Mouse (Mus musculus): Measurements from ENCODE around the gene Sp100. TPM values are rescaled to one million over a fixed set of nuclear protein-coding genes. Genes with fewer than 3 reads are reported as not detected.
"Not testable (repeated sequence)": the region's sequence is repeated elsewhere in the genome, so short reads cannot be mapped to it uniquely, and the experiment has no call there.

Sp100 gene
- 1 to 10 TPM; 1.4 to 3.3 TPM for total RNA-seq (2021)

DNA sequence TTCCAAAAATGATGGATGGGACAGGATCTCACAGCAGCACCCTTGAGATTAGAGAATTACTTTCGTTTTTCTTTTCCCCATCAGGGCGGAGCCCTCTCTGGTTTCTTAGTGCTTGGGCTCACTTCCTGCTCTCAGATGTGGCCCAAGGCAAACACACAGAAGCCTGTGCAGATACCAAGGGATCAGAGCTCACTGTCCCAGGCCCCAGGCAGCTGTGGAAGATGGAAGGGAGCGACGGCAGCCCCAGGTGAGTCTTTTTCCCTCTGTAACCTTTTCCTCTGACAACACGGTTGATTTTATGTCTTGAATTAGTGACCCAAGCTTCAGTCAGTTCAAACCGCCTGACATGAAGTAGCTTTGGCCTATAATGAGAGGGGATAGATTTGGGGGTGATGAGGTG, at the start of gene Sp100:
Gene Sp100, plus strand, starts transcription at position 108 of the 400 bp plus-strand sequence.
- DNase-seq (ENCODE audit: low spot score in 2 of 2); intact Hi-C loops (cut with DNase I): not testable (repeated sequence)

- DNase-seq (ENCODE audit: low spot score in 2 of 2); intact Hi-C loops (cut with DNase I): not testable (repeated sequence)
Measured at GRCm38 (mm10) chr1:85600078-85600477, 49.7 kb upstream of the Sp100 start, which contains the start of gene Sp140. Gene Sp140 (plus strand): TSS chr1:85600378.

GRCm38 (mm10) chr1:85600794-85601193, 49.0 kb upstream of the Sp100 start:
- intact Hi-C loops (cut with DNase I); DNase-seq (ENCODE audit: low spot score in 2 of 2): not testable (repeated sequence)

- DNase-seq (ENCODE audit: low spot score in 2 of 2); intact Hi-C loops (cut with DNase I): not testable (repeated sequence)
Measured at GRCm38 (mm10) chr1:85604341-85604740, 45.4 kb upstream of the Sp100 start.

DNA sequence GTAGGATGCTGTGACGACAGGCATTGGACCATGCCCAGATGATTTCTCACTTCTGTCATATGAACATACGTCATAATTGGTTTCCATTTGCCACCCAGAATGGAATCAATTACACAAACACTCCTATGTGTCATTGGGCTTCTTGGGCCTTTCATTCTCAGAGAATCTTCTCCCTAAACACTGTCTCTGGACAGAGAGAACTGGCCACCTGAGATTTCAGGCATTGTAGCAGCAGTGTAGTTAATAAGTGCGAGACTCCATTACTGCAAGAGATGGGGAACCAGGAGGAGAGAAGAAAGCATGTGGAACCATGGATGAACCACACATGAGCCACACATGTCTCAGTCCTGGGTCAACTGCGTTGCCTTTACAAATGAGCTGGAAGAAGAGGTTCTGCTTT, 41.4 kb upstream of the Sp100 start:
- intact Hi-C loops (cut with DNase I); DNase-seq (ENCODE audit: low spot score in 2 of 2): not testable (repeated sequence)

GRCm38 (mm10) chr1:85610581-85610980, 39.2 kb upstream of the Sp100 start:
- DNase-seq (ENCODE audit: low spot score in 2 of 2); intact Hi-C loops (cut with DNase I): not testable (repeated sequence)

DNA sequence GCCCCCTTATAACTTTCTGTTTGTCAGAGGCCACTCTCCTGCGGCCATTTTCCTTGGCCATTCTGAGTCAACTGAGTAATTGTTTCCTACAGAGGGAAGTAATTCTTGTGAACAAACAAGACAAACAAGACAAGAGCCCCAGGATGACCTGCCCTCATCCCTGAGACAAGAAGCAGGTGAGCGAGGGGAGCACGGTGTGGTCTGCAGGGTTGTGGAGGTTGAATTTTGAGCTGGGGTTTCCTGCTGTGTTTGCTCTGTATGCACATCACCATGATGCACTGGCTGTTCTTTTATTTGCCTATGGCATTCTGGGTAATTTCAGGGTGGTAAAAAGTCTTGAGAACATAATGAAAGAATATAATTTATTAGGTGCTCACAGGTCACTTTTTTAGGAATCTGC, 34.7 kb upstream of the Sp100 start:
- intact Hi-C loops (cut with DNase I); DNase-seq (ENCODE audit: low spot score in 2 of 2): not testable (repeated sequence)

DNA sequence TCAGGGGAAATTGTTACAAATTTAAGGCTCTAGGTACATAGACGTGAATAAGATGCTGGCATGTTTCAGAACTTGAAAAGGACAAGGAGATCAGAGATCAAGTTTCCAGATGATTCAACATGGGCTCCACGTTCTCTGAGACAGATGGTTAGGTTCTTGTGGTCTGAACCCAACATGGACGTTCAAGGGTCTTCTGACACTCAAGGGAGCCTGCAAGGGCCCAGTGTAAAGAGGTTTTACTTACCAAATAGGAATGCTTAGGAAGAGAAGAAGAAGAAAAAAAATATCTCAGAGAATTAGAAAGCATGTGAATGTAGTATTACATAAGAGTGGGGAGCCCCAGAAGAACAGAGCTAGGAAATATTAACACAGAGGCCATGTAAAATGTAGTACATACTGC, 34.0 kb upstream of the Sp100 start:
- DNase-seq (ENCODE audit: low spot score in 2 of 2); intact Hi-C loops (cut with DNase I): not testable (repeated sequence)

DNA sequence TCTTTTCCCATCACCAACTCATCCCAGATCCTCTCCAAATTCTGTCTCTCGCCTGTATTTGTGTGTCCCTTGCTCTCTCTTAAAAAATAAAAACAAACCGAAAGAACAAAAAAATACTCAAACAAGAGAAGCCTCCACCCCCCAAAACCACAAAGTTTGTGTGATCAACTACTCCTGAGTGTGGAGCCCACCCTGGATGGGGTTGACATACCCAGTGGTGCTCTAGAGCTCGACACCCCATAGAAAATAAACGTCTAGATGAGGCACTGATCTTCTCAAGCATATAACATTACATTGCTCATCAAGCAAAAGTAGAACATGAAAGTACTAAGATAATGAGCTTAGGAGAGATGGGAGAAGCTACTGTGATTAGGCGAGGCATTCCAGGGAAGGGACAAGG, 32.6 kb upstream of the Sp100 start:
- DNase-seq (ENCODE audit: low spot score in 2 of 2); intact Hi-C loops (cut with DNase I): not testable (repeated sequence)

- intact Hi-C loops (cut with DNase I); DNase-seq (ENCODE audit: low spot score in 2 of 2): not testable (repeated sequence)
Measured at GRCm38 (mm10) chr1:85618689-85619088, 31.1 kb upstream of the Sp100 start.

GRCm38 (mm10) chr1:85636936-85637335, 12.9 kb upstream of the Sp100 start:
- DNase-seq (ENCODE audit: low spot score in 2 of 2); intact Hi-C loops (cut with DNase I): not testable (repeated sequence)

GRCm38 (mm10) chr1:85638144-85638543, 11.6 kb upstream of the Sp100 start:
- intact Hi-C loops (cut with DNase I); DNase-seq (ENCODE audit: low spot score in 2 of 2): not testable (repeated sequence)

- intact Hi-C loops (cut with DNase I); DNase-seq (ENCODE audit: low spot score in 2 of 2): not testable (repeated sequence)
Measured at GRCm38 (mm10) chr1:85650524-85650923, 736 bp downstream of the Sp100 start.

GRCm38 (mm10) chr1:85651770-85652275, 2.0 kb downstream of the Sp100 start:
- DNase-seq (ENCODE audit: low spot score in 2 of 2); intact Hi-C loops (cut with DNase I): not testable (repeated sequence)

- intact Hi-C loops (cut with DNase I); DNase-seq (ENCODE audit: low spot score in 2 of 2): not testable (repeated sequence)
Measured at GRCm38 (mm10) chr1:85657211-85657610, 7.4 kb downstream of the Sp100 start.

- DNase-seq (ENCODE audit: low spot score in 2 of 2): no peak
- intact Hi-C loops (cut with DNase I): no loop called here
Measured at GRCm38 (mm10) chr1:85664266-85664665, 14.5 kb downstream of the Sp100 start.

DNA sequence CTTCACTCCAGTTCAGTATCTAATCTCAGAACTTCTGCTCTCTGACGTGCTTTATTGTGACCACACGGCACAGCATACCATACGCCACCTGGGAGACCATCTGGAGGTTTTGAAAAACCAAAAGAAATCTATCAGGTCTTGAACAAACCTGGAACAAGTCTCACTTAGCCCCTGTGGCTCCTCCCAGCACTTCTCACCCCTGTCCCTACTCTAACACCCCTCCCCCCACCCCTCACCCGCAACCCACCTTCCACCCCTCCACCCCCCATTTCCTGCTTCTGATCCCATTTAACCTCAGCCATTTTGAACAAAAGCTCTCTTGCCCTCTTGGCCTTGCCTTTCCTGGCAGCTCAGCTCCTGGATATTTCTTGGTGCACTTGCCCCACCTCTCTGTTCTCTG, 30.4 kb downstream of the Sp100 start:
- DNase-seq (ENCODE audit: low spot score in 2 of 2): no peak
- intact Hi-C loops (cut with DNase I): no loop called here

DNA sequence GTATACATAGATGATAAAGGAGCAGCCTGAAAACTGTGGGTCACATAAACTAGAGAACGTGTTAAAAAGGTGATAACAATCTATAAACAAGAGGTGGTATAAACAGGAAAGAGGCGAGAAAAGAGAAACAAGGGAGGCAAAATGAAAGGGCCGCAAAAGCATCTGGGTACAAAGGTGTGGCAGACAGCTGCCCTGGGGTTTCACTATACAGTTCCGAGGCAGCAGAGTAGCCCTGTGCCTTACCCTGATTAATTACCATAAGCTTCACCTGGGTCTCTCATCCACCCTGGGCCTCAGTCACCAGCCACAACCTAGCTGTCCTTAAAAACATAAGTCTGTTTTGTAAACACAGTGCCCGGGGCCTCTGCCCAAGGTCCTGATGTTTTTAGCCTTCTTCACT, 36.9 kb downstream of the Sp100 start:
- DNase-seq (ENCODE audit: low spot score in 2 of 2): no peak
- intact Hi-C loops (cut with DNase I): no loop called here

GRCm38 (mm10) chr1:85687346-85687745, 37.6 kb downstream of the Sp100 start:
- intact Hi-C loops (cut with DNase I): no loop called here
- DNase-seq (ENCODE audit: low spot score in 2 of 2): no peak

GRCm38 (mm10) chr1:85690544-85690943, 40.8 kb downstream of the Sp100 start:
- no peak for DNase-seq (ENCODE audit: low spot score in 2 of 2)
- intact Hi-C loops (cut with DNase I): no loop called here

GRCm38 (mm10) chr1:85692281-85692680, 42.5 kb downstream of the Sp100 start:
- intact Hi-C loops (cut with DNase I): no loop called here
- DNase-seq (ENCODE audit: low spot score in 2 of 2): no peak

DNA sequence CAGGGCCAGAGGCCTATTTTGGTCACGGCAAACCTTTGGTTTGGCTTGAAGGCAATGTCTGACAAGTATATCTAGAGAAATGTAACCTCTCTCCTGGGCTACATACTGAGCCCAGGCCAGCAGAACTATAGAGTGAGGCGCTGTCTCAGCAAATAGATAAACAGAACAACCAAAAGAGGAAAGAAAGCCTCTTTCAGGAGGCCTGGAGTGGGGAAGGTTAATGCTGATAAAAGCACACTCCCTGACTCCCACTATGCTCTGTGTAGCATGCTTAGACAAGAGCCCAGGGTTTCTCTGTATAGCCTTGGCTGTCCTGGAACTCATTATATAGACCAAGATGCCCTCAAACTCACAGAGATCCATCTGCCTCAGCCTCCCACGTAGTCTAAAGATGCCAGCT, 43.5 kb downstream of the Sp100 start:
- intact Hi-C loops (cut with DNase I): no loop called here
- DNase-seq (ENCODE audit: low spot score in 2 of 2): no peak

Data from left cerebral cortex, postnatal 25 days (tissue).